Mouse (Mus musculus): Measurements from ENCODE around the gene Cntnap2. TPM values are rescaled to one million over a fixed set of nuclear protein-coding genes. Genes with fewer than 3 reads are reported as not detected.

Cntnap2 gene
- 0.48 TPM for polyA plus RNA-seq (2015; fragmentation: Illumina TruSeq; extraction: RNeasy Lipid Tissue Mini Kit (QIAGEN cat#74804); ENCODE audit: insufficient read depth, low read depth, low replicate concordance)

GRCm38 (mm10) chr6:45059091-45059490 is at the start of gene Cntnap2:
Cntnap2 (plus strand) TSS chr6:45059357.

All from pancreas, adult 10 weeks (tissue).